Mouse (Mus musculus) kidney, postnatal 0 days (tissue): ENCODE results near the gene Gm28051. TPM values are rescaled to one million over a fixed set of nuclear protein-coding genes. Genes with fewer than 3 reads are reported as not detected.

Source experiments
- ATAC-seq: fragments of 200-750 bp; cut with Nextera tagmentation; replicated peaks from 2 replicates; pipeline ENCODE4 v1.8.0; 2017; ENCODE audit warnings: low read depth, moderate number of reproducible peaks, moderate TSS enrichment, moderate library complexity; ENCODE audit not compliant: low FRiP score
- DNase-seq: peaks from one replicate; pipeline ENCODE4 v3.0.0-alpha.2; 2016; ENCODE audit warnings: low spot score
- H3K27ac ChIP-seq: fragments of 300-500 bp; sonication (generic); 2 replicates; pipeline ENCODE4 v1.5.1; 2014; ENCODE audit warnings: mild to moderate bottlenecking
- H3K27me3 ChIP-seq: fragments of 300-500 bp; sonication (generic); 2 replicates; pipeline ENCODE4 v1.6.1; 2014; ENCODE audit warnings: low read length, mixed read lengths; ENCODE audit not compliant: insufficient read depth
- H3K36me3 ChIP-seq: fragments of 300-500 bp; sonication (generic); 2 replicates; pipeline ENCODE4 v1.6.1; 2014; ENCODE audit warnings: low read length, mixed read lengths; ENCODE audit not compliant: insufficient read depth
- H3K4me1 ChIP-seq: fragments of 300-500 bp; sonication (generic); replicated peaks from 2 replicates; pipeline ENCODE4 v1.6.1; 2014; ENCODE audit warnings: antibody characterized with exemption, low read length, mixed read lengths; ENCODE audit not compliant: insufficient read depth
- H3K4me2 ChIP-seq: fragments of 300-500 bp; sonication (generic); 2 replicates; pipeline ENCODE4 v1.6.1; 2014; ENCODE audit warnings: mild to moderate bottlenecking, low read length, moderate library complexity, mixed read lengths
- H3K4me3 ChIP-seq: fragments of 300-500 bp; sonication (generic); replicated peaks from 2 replicates; pipeline ENCODE4 v1.5.1; 2014; ENCODE audit warnings: low read depth, low read length
- H3K9ac ChIP-seq: fragments of 300-500 bp; sonication (generic); 2 replicates; pipeline ENCODE4 v1.6.1; 2014; ENCODE audit warnings: low read depth, low read length
- H3K9me3 ChIP-seq: fragments of 300-500 bp; sonication (generic); replicated peaks from 2 replicates; pipeline ENCODE4 v1.6.1; 2016; ENCODE audit warnings: low read length, inconsistent platforms, mixed read lengths
- CTCF ChIP-seq: IDR thresholded peaks from 2 replicates; pipeline ENCODE4 v1.5.1; 2016; ENCODE audit warnings: antibody characterized with exemption, low read depth, mild to moderate bottlenecking, moderate library complexity
- WGBS: fragments of 180-500 bp; shearing (Covaris S2); extraction: QIAGEN DNeasy Blood & Tissue Kit; methylation state at CpG from one replicate; pipeline ENCODE4 v1.1.7; 2014; 5-methylcytosine and 5-hydroxymethylcytosine counted together
- polyA plus RNA-seq: library from polyadenylated mRNA; unstranded; fragments of >200 nt; fragmentation: Nextera tagmentation; extraction: Ambion mirVana; gene quantifications from 2 replicates; pipeline ENCODE4 v1.2.1, GENCODE M21; 2015

The Gm28051 gene
- polyA plus RNA-seq, 1 experiment from 2014 or later = not detected

DNA sequence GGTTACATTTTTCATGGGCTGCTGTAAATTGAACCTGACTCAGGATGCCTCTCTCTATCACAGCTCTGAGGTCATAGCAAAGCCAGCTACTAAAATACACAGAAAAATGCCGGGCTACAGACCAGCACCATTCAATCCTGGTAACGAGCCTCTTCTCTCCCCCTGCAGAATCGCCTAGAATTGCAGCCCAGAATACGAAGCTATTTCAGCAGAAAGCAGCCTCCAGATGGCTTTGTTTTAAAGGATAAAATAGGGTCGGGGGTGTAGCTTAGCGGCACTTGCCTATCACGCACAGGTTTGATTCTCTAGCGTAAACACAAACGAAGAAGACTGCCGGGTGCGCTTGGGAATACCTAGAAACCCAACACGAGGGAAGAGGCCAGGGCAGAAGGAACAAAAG lies 57.1 kb downstream of the Gm28051 start:
- DNase-seq (peak; percentile 37), ATAC-seq (no peak)
- Histone ChIP-seq H3K27me3 (no peaks in the 10 kb centered on the region), H3K9me3 (no peaks in the 10 kb centered on the region), H3K36me3 (no peaks in the 10 kb centered on the region), H3K9ac (no peak overlapping the region), H3K4me2 (no peak overlapping the region), H3K27ac (no peak overlapping the region), H3K4me1 (peaks cover 23% of the 10 kb centered on the region), H3K4me3 (no peak overlapping the region)
- WGBS = 42% methylated on average over 12 of the region's 12 CpGs
- TF ChIP-seq CTCF = no peak

- Histone ChIP-seq H3K4me2 (no peak overlapping the region), H3K36me3 (no peaks in the 10 kb centered on the region), H3K27ac (no peak overlapping the region), H3K9ac (no peak overlapping the region), H3K9me3 (no peaks in the 10 kb centered on the region), H3K4me3 (no peak overlapping the region), H3K27me3 (no peaks in the 10 kb centered on the region), H3K4me1 (peaks cover 23% of the 10 kb centered on the region)
- no peak for ATAC-seq
- no peak for DNase-seq
- 45% methylated on average over 1 of the region's 1 CpGs for WGBS
- no peak for TF ChIP-seq CTCF
Measured at GRCm38 (mm10) chr12:102699156-102699555, 58.4 kb downstream of the Gm28051 start.

DNA sequence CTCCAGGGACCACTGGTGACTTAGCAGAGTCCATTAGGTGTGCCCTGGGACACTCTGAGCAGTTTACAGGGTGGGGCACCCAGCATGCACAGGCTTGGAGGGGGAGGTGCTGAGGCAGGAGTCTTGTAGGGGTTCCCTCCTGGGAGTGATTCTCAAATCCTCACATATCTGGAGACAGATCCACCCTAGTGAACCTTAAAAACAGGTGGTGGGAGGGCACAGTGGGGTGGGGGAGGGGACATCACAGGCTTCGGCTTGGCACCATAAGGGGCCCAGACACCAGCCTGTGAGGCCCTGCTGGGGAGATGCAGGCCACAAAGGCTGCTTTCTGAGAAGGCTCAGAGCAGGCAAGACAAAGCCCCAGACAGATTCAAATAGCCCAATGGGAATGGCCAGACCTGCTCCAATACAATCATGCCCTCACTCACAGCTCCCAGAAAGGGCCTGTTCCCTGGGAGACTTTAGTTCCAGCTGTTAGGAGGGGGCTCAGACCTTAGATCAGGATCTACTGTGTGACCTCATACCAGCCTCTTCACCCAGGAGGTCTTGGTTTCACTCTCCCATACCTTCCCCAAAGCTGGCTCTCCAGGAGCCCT lies 59.4 kb downstream of the Gm28051 start:
- H3K27me3 ChIP-seq = no peaks in the 10 kb centered on the region
- no peak for TF ChIP-seq CTCF
- peaks cover 17% of the 10 kb centered on the region for H3K4me1 ChIP-seq
- no peak overlapping the region for H3K27ac ChIP-seq
- H3K36me3 ChIP-seq = no peaks in the 10 kb centered on the region
- no peak; the same call in 1 of the 2 replicates for ATAC-seq
- no peak overlapping the region for H3K9ac ChIP-seq
- no peak overlapping the region for H3K4me3 ChIP-seq
- no peak for DNase-seq
- WGBS = 43% methylated on average over 1 of the region's 1 CpGs
- H3K9me3 ChIP-seq = no peaks in the 10 kb centered on the region
- H3K4me2 ChIP-seq = no peak overlapping the region

DNA sequence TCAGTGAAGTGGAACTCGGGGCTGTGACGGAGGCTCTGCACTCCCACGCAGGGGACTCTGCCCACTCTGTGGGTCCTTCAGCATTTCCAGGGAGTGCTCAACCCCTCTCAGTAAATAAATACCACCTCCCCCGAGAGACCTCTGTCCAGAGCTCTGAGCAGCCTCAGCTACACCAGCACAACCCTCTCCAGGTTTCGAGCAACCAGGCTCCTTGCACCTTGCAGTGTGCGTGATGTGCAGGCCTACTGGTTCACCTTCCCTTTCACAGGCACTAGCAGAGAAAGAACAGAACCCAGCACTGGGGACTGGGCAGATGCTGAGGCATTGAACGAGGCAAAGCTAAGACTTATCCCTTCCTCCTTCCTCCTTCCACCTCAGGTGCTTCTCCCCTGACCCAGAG lies 60.2 kb downstream of the Gm28051 start:
- no peak overlapping the region for H3K4me3 ChIP-seq
- peaks cover 11% of the 10 kb centered on the region for H3K4me1 ChIP-seq
- peak; percentile 22; the same call in 1 of the 2 replicates for ATAC-seq
- DNase-seq = no peak
- WGBS = 40% methylated on average over 7 of the region's 7 CpGs
- H3K27me3 ChIP-seq = no peaks in the 10 kb centered on the region
- no peaks in the 10 kb centered on the region for H3K9me3 ChIP-seq
- no peak overlapping the region for H3K27ac ChIP-seq
- H3K9ac ChIP-seq = no peak overlapping the region
- no peak for TF ChIP-seq CTCF
- no peaks in the 10 kb centered on the region for H3K36me3 ChIP-seq
- H3K4me2 ChIP-seq = no peak overlapping the region

- H3K4me1 ChIP-seq = peaks cover 10% of the 10 kb centered on the region
- DNase-seq (no peak), ATAC-seq (no peak)
- no peak overlapping the region for H3K4me3 ChIP-seq
- no peak overlapping the region for H3K9ac ChIP-seq
- H3K27ac ChIP-seq = no peak overlapping the region
- 86% methylated on average over 14 of the region's 14 CpGs for WGBS
- H3K27me3 ChIP-seq = no peaks in the 10 kb centered on the region
- no peaks in the 10 kb centered on the region for H3K9me3 ChIP-seq
- TF ChIP-seq CTCF = no peak
- H3K36me3 ChIP-seq = no peaks in the 10 kb centered on the region
- H3K4me2 ChIP-seq = no peak overlapping the region
Measured at GRCm38 (mm10) chr12:102696635-102697354, 60.8 kb downstream of the Gm28051 start.

DNA sequence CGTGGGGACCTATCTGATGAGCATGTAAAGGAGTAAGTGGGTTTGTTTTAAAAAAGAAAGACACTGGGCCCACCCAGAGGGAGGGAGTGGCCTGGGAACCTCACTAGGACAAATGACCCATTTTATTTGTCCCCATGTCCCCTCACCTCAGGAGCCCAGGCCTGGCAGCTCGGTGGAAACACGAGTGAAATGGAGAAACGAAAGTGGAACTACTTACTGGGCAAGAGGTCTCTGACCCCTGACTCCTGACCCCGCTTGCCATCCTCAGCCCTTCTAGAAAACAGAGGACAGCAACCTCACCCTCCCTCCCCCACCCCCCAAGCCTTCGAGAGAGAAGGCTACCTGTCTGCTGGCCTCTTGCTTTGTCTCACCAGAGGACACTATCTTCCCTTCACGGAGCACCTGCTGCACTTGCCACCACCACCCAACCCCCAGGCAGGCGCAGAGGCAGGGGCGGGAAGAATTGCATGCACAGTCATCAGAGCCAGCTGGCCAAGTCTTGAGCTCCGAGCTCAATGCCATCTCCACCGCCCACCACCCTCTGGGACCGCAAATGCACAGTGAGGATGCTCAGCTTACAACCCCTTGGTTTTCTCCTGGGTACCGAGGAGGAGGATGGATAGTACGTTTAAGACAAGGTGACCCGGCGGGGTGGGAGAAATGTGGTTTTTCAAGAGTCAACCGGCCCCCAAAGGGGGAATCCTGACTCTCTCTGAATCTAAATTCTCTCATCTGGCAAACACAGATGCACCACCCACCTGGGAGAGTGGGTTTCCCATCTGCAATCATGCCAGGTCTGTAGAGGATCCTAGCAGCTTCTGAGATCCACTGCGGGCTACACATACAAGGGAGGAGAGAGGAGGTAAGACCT lies 62.0 kb downstream of the Gm28051 start:
- DNase-seq = no peak
- Histone ChIP-seq H3K27ac (no peak overlapping the region), H3K9ac (no peak overlapping the region), H3K27me3 (no peaks in the 10 kb centered on the region), H3K4me2 (no peak overlapping the region), H3K36me3 (no peaks in the 10 kb centered on the region), H3K4me1 (peaks cover 10% of the 10 kb centered on the region), H3K4me3 (no peak overlapping the region), H3K9me3 (no peaks in the 10 kb centered on the region)
- TF ChIP-seq CTCF = no peak
- no peak for ATAC-seq
- WGBS = 56% methylated on average over 18 of the region's 18 CpGs
